Mouse (Mus musculus) heart, embryonic 10.5 days (tissue): ENCODE data around the gene Pglyrp2. TPM values are rescaled to one million over a fixed set of nuclear protein-coding genes. Genes with fewer than 3 reads are reported as not detected.

Source experiments
- DNase-seq: peaks from one replicate; pipeline ENCODE4 v3.0.0-alpha.2; 2017; ENCODE audit warnings: low spot score
- H3K27ac ChIP-seq: fragments of 300-500 bp; sonication (generic); 2 replicates; pipeline ENCODE4 v1.5.1; 2016; ENCODE audit warnings: mild to moderate bottlenecking
- H3K27me3 ChIP-seq: fragments of 300-500 bp; sonication (generic); 2 replicates; pipeline ENCODE4 v1.6.1; 2016; ENCODE audit warnings: mild to moderate bottlenecking; ENCODE audit not compliant: poor library complexity, insufficient read depth, severe bottlenecking
- H3K36me3 ChIP-seq: fragments of 300-500 bp; sonication (generic); 2 replicates; pipeline ENCODE4 v1.6.1; 2016; ENCODE audit warnings: mild to moderate bottlenecking, moderate library complexity
- H3K4me1 ChIP-seq: fragments of 300-500 bp; sonication (generic); 2 replicates; pipeline ENCODE4 v1.6.1; 2016; ENCODE audit warnings: mild to moderate bottlenecking
- H3K4me3 ChIP-seq: fragments of 300-500 bp; sonication (generic); 2 replicates; pipeline ENCODE4 v1.5.1; 2016; ENCODE audit warnings: mild to moderate bottlenecking, moderate library complexity
- H3K9me3 ChIP-seq: fragments of 300-500 bp; sonication (generic); 2 replicates; pipeline ENCODE4 v1.6.1; 2016; ENCODE audit warnings: mild to moderate bottlenecking, moderate library complexity
- WGBS: fragments of 180-500 bp; shearing (Covaris S2); methylation state at CpG from one replicate; pipeline ENCODE4 v1.1.7; 2016; 5-methylcytosine and 5-hydroxymethylcytosine counted together
- polyA plus RNA-seq: library from polyadenylated mRNA; unstranded; fragments of >200 nt; fragmentation: Nextera tagmentation; extraction: Ambion mirVana; gene quantifications from 2 replicates; pipeline ENCODE4 v1.2.1, GENCODE M21; 2016

Gene Pglyrp2
- polyA plus RNA-seq, 1 experiment from 2014 or later = 0.40 TPM

DNA sequence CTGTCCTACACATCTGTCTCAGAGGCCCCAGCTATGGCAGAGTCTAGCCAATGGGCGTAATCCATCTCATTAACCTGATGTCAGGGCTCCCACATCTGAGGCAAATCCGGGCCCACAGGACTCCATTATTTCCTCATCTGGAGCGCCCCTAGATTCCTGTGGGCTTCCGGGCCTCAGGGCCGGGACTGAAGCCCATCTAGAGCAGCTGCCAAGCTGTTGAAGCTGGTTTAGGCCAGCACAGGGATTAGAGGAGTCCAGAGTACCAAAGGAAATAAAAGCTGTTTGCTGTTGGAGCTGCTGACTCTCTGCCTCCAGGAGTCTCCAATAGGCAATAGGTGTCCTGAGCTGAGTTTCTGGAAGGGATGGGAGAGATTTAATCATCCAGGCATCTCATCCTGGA, 11.2 kb upstream of the Pglyrp2 start:
- Histone ChIP-seq H3K9me3 (no peaks in the 10 kb centered on the region), H3K4me1 (no peaks in the 10 kb centered on the region), H3K36me3 (no peaks in the 10 kb centered on the region), H3K4me3 (no peak overlapping the region), H3K27ac (no peak overlapping the region), H3K27me3 (peaks cover 3% of the 10 kb centered on the region; the same call in 1 of the 2 replicates)
- WGBS = 64% methylated on average over 5 of the region's 5 CpGs
- DNase-seq = no peak

DNA sequence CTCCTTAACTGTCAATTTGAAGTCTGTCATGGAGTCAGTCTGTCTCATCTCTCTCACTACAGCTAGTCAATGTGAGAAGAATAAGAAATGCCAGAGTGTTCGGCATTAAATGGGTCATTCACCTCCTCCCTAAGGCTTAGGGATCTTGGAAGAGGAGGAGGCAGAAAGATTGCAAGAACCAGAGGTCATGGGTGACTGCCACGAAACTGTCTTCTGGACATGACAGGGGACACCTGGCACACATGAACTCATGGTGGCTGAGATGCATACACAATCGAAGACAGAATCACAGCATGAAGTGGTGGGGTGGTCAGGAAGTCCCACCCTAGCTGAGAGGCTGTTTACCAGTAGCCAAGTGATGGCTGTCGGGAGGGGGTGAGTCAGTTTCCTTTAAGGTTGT, 10.4 kb upstream of the Pglyrp2 start:
- H3K36me3 ChIP-seq = no peaks in the 10 kb centered on the region
- H3K9me3 ChIP-seq = no peaks in the 10 kb centered on the region
- H3K27ac ChIP-seq = no peak overlapping the region
- H3K4me1 ChIP-seq = no peaks in the 10 kb centered on the region
- no peak overlapping the region for H3K4me3 ChIP-seq
- peaks cover 3% of the 10 kb centered on the region; the same call in 1 of the 2 replicates for H3K27me3 ChIP-seq
- 55% methylated on average over 4 of the region's 4 CpGs for WGBS
- no peak for DNase-seq

DNA sequence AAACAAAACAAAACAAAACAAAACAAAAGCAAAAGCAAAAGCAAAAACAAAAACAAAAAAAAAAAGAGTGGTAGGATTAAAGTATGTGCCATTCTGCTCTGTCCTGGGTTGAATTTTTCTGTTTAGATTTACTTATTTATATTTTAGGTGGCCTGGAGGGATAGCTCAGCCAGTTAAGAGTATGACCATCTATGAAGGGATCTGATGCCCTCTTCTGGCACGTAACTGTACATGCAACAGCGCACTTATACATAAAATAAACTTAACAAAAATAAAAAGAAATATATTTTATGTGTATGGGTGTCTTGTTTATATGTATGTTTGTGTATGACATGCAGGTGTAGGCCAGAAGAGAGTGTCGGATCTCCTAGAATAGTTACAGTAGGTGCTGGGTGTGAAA, 8.0 kb upstream of the Pglyrp2 start:
- H3K36me3 ChIP-seq = no peaks in the 10 kb centered on the region
- H3K4me3 ChIP-seq = no peak overlapping the region
- no peak overlapping the region for H3K27ac ChIP-seq
- no peaks in the 10 kb centered on the region for H3K9me3 ChIP-seq
- no peak for DNase-seq
- H3K4me1 ChIP-seq = no peaks in the 10 kb centered on the region
- whole genome bisulfite sequencing = 50% methylated on average over 3 of the region's 3 CpGs
- peaks cover 3% of the 10 kb centered on the region; the same call in 1 of the 2 replicates for H3K27me3 ChIP-seq

DNA sequence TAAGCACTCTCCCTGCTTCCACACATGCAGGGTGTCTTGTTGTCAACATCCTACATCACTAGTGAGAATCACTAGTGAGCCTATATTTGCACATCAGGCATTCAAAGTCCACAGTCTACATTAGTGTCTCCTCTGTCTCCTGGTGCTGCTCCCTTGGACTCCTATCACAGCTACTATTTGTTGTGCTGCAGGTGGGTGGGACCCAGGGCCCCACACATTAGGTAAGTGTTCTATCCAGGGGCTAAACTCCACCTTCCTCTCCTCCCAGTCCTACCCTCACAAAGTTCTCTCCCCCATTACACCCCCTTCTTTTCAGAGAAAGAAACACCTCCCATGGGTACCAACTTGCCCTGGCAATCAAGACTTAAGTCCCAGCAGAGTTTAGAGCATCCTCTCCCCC, 2.6 kb upstream of the Pglyrp2 start:
- H3K4me1 ChIP-seq = no peaks in the 10 kb centered on the region
- peaks cover 15% of the 10 kb centered on the region; the same call in 1 of the 2 replicates for H3K27me3 ChIP-seq
- H3K36me3 ChIP-seq = no peaks in the 10 kb centered on the region
- no peak overlapping the region for H3K27ac ChIP-seq
- DNase-seq = no peak
- no peaks in the 10 kb centered on the region for H3K9me3 ChIP-seq
- H3K4me3 ChIP-seq = no peak overlapping the region

DNA sequence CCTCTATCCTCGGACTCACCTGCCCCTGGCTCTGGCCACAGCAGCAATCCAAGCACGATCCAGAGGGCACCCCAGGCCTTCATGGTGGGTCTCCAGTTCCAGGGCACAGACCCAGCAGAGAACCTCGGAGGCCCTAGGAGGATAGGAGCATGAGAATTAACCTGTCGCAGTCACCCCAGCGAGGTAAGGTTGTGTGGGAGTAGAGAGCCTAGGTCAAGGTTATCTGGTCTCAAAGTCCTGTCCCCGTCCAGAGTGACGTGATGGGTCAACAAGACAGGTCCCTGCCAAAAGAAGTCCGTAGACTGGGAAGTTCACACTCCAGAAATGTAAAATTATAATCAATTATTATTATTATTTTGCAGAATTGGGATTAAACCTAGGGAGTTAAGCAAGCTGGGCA, 3.2 kb downstream of the Pglyrp2 start:
- no peak overlapping the region for H3K4me3 ChIP-seq
- peak; percentile 24 for DNase-seq
- WGBS = 76% methylated on average over 8 of the region's 8 CpGs
- H3K4me1 ChIP-seq = peaks cover 3% of the 10 kb centered on the region; the same call in 1 of the 2 replicates
- H3K36me3 ChIP-seq = no peaks in the 10 kb centered on the region
- no peaks in the 10 kb centered on the region for H3K9me3 ChIP-seq
- H3K27ac ChIP-seq = no peak overlapping the region
- peaks cover 49% of the 10 kb centered on the region for H3K27me3 ChIP-seq

DNA sequence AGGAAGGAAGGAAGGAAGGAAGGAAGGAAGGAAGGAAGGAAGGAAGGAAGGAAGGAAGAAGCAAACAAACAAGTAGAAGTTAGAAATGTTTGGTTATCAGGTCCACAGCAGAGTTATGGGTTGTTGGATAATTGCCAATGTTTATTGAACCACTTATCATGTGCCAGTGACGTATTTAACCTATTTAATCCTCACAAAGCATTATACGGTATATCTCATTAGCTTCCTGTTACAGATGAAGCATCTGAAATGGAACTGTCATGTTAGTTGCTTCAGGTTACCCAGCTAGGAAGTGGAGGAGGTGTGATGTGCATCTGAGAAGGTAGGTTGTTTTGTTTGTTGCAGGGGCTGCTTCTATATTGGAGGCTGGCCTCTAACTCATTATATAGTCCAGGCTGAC, 4.0 kb downstream of the Pglyrp2 start:
- no peak for DNase-seq
- 78% methylated on average over 2 of the region's 2 CpGs for WGBS
- Histone ChIP-seq H3K27me3 (peaks cover 53% of the 10 kb centered on the region), H3K36me3 (no peaks in the 10 kb centered on the region), H3K4me1 (peaks cover 6% of the 10 kb centered on the region; the same call in 1 of the 2 replicates), H3K9me3 (no peaks in the 10 kb centered on the region), H3K4me3 (no peak overlapping the region), H3K27ac (no peak overlapping the region)

DNA sequence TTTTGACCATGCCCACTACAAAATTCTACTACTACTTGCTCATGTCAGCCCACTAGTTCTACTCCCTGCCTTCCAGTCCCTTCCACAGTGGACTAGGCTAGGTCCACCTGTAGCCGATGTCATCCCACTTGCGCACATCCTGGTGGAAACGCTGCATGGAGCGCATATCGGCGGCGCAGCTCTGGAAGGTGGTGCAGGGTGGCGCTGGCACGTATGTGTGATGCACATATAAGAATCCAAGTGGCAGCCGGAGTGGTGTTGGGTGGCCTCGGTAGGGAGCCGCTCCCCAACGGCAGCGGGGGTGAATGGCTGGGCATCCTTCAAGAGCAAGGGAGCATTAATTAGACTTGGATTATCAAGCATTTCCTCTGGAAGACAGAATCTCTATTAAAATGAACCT, 7.2 kb downstream of the Pglyrp2 start:
- Histone ChIP-seq H3K27me3 (peaks cover 50% of the 10 kb centered on the region), H3K27ac (no peak overlapping the region), H3K4me3 (no peak overlapping the region), H3K4me1 (peaks cover 6% of the 10 kb centered on the region; the same call in 1 of the 2 replicates), H3K9me3 (no peaks in the 10 kb centered on the region), H3K36me3 (no peaks in the 10 kb centered on the region)
- DNase-seq = peak; percentile 72
- 92% methylated on average over 14 of the region's 14 CpGs for WGBS

DNA sequence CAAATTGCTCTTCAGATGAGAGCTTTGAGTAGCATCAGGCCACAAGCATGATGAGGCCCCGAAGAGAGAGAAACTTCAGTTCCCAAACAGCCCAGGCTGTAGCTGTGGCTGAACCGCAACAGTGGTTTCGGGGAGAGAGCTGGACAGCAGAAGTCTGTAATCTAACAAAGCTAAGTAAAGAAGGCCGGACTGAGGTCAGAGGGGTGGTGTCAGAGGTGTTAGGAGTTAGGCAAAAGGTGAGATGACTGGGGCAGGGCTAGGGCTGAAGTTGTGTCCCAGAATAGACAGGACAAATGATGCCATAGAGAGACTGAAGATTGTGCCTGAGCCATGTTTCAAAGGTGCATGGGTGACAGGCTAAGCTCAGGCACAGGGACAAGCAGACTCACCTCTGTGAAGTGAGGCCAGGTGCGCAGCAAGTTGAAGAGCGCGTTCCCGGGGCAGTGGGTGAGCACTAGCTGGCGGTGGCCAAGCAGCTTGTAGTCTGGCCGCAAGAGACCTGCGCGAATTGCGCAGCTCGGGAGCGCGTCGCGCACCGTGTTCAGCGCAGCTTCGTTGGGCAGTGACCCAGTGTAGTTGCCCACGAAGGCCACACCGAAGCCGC, 8.4 kb downstream of the Pglyrp2 start:
- Histone ChIP-seq H3K36me3 (no peaks in the 10 kb centered on the region), H3K4me3 (peak overlapping the region; percentile 35), H3K4me1 (peaks cover 6% of the 10 kb centered on the region; the same call in 1 of the 2 replicates), H3K27me3 (peaks cover 54% of the 10 kb centered on the region), H3K27ac (no peak overlapping the region), H3K9me3 (no peaks in the 10 kb centered on the region)
- DNase-seq = peak; percentile 73
- WGBS = 27% methylated on average over 24 of the region's 24 CpGs

DNA sequence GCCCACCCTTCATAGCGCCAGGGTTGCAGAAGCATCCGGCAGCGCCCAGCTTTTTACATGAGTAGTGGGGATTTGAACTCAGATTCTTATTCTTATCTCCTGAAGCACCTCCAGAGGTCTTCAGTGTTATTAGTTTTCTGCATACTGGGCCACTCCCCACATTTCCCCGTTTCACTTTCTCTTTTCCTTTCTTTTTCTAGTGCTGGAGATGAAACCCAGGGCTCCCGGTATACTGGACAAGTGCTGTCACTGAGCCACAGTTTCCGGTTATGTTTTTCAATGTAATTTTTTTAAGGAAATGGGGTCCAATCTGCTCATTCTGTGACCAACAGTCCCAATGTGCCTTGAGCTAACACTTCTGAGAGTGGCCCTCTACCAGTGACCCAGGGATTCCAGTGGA, 12.1 kb downstream of the Pglyrp2 start:
- H3K27me3 ChIP-seq = peaks cover 32% of the 10 kb centered on the region
- WGBS = 82% methylated on average over 6 of the region's 6 CpGs
- no peak overlapping the region for H3K4me3 ChIP-seq
- H3K27ac ChIP-seq = no peak overlapping the region
- H3K4me1 ChIP-seq = peaks cover 6% of the 10 kb centered on the region; the same call in 1 of the 2 replicates
- DNase-seq = no peak
- no peaks in the 10 kb centered on the region for H3K9me3 ChIP-seq
- H3K36me3 ChIP-seq = no peaks in the 10 kb centered on the region

DNA sequence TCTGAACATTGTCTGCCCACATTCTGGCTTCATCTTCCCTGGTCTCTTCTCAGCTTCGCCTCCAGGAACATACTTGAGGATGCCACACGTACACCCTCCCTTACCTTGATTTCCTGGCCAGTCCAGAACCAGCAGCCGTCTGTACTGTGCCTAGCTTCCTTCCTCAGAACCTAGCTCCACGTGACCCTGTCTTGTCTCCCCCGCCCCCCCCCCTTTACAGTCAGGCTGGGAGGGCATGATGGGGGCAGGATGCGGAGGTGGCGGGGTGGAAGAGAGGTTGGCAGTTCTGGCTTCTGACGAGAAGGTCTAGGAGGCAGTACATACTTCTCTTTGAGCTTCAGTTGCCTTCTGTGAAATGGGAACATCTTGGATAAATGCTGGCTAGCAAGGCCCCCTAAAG, 20.6 kb downstream of the Pglyrp2 start, which contains the start of gene Rasal3:
Rasal3 (minus strand) TSS at position 167 of the 400 bp plus-strand sequence.
- H3K27me3 ChIP-seq = peaks cover 35% of the 10 kb centered on the region
- no peaks in the 10 kb centered on the region for H3K4me1 ChIP-seq
- DNase-seq = no peak
- no peaks in the 10 kb centered on the region for H3K9me3 ChIP-seq
- no peak within 1 kb of the TSS for H3K27ac ChIP-seq
- no peaks in the 10 kb centered on the region for H3K36me3 ChIP-seq
- WGBS = 70% methylated on average over 8 of the region's 8 CpGs
- no peak within 1 kb of the TSS for H3K4me3 ChIP-seq

DNA sequence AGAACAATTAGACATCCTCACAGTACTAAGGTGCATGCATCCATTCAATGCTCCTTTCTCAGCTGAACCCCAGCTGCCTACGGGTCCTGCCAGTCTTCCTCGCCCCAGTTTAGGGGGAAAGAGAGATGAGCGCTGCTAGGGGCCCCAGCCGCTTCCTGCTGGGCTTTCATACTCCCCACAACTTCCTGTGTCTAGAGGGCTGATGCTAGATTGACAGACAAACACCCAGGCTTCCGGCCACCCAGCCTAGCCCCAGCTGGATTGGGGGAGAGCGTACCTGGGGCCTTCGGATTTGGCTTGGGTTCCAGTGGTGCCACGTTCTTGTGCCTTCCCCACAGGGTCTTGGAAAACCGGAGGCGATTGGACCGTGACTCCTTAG, 21.2 kb downstream of the Pglyrp2 start:
- no peaks in the 10 kb centered on the region for H3K4me1 ChIP-seq
- WGBS = 66% methylated on average over 11 of the region's 11 CpGs
- H3K36me3 ChIP-seq = no peaks in the 10 kb centered on the region
- peaks cover 42% of the 10 kb centered on the region for H3K27me3 ChIP-seq
- H3K4me3 ChIP-seq = no peak overlapping the region
- H3K27ac ChIP-seq = no peak overlapping the region
- no peak for DNase-seq
- no peaks in the 10 kb centered on the region for H3K9me3 ChIP-seq

DNA sequence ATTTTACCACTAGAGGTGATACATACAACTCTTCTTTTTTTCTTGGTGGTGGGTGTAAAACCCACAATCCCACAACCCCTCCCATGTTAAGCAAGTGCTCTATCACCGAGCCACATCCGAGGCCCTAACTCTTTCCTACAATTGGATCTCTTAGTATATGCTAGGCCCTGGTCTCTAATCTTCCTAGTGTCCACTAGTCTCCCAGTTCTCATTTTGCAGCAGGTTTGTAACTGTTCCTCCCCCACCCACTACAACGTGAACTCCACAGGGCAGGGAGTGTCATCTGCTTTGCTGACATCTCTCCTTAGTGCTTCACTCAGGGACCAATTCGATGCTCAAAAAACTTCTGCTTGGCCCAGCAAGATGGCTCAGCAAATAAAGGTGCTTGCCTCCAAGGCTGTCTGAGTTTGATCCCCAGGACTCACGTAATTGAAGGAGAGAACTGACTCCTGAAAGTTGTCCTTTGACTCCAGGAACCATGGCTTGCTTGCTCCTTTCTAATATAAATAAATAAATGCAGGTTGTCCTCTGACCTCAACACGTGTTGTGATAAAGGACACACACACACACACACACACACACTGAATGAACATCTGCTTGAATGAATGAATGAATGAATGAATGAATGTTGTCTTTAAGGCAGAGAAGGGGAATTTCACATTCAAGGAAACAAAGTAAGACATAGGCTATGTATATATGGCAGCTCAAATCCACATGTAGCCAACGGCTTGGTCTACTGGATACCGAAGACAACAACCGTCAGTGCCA, 21.8 kb downstream of the Pglyrp2 start:
- WGBS = 83% methylated on average over 9 of the region's 9 CpGs
- no peaks in the 10 kb centered on the region; the same call in 1 of the 2 replicates for H3K4me1 ChIP-seq

DNA sequence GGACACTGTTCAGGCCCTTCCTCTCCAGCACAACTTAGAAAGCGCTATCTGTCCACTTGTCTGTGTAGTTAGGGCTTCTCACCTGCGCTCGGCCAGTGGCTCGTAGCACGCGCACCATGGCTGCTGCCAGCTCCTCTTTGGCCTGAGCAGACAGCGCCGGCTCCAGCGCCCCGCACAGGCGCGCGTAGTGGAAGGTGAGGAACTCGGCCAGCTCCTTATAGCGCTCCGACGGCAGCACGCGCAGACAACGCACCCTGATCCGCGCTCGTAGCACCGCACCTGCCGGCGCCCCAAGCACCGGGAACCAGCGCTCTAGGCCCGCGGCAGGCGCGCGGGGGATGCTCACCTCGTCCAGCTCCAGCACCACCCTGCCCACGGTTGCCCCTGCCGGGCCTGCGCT, 27.7 kb downstream of the Pglyrp2 start:
- no peak for DNase-seq
- no peaks in the 10 kb centered on the region for H3K36me3 ChIP-seq
- H3K27ac ChIP-seq = peak overlapping the region; percentile 36; the same call in 1 of the 2 replicates
- no peaks in the 10 kb centered on the region for H3K9me3 ChIP-seq
- peaks cover 95% of the 10 kb centered on the region for H3K27me3 ChIP-seq
- H3K4me1 ChIP-seq = peaks cover 24% of the 10 kb centered on the region
- peak overlapping the region; percentile 55 for H3K4me3 ChIP-seq
- WGBS = 3% methylated on average over 37 of the region's 37 CpGs

More for the DNA sequence above, 21.8 kb downstream of the Pglyrp2 start:
- Histone ChIP-seq H3K36me3 (no peaks in the 10 kb centered on the region), H3K9me3 (no peaks in the 10 kb centered on the region), H3K27ac (no peak overlapping the region), H3K27me3 (peaks cover 47% of the 10 kb centered on the region), H3K4me3 (no peak overlapping the region)
- no peak for DNase-seq
